Mouse (Mus musculus): ENCODE results near the gene Rock2.

Gene Rock2

GRCm38 (mm10) chr12:16866460-16866859 is 28.2 kb upstream of the Rock2 start:
- TF ChIP-seq GATA4 (IDR thresholded peaks at IDR 0.05; ENCODE audit: insufficient replicate concordance, low read length): no peak

- no peak for TF ChIP-seq GATA4 (IDR thresholded peaks at IDR 0.05; ENCODE audit: insufficient replicate concordance, low read length)
Measured at GRCm38 (mm10) chr12:16867306-16867705, 27.4 kb upstream of the Rock2 start.

GRCm38 (mm10) chr12:16868618-16869017 is 26.1 kb upstream of the Rock2 start:
- no peak for TF ChIP-seq GATA4 (IDR thresholded peaks at IDR 0.05; ENCODE audit: insufficient replicate concordance, low read length)

GRCm38 (mm10) chr12:16869091-16869778 is 25.5 kb upstream of the Rock2 start:
- TF ChIP-seq GATA4 (IDR thresholded peaks at IDR 0.05; ENCODE audit: insufficient replicate concordance, low read length): no peak

GRCm38 (mm10) chr12:16869870-16870404 is 24.8 kb upstream of the Rock2 start:
- TF ChIP-seq GATA4 (IDR thresholded peaks at IDR 0.05; ENCODE audit: insufficient replicate concordance, low read length): no peak

GRCm38 (mm10) chr12:16870405-16871068 is 24.2 kb upstream of the Rock2 start:
- no peak for TF ChIP-seq GATA4 (IDR thresholded peaks at IDR 0.05; ENCODE audit: insufficient replicate concordance, low read length)

- no peak for TF ChIP-seq GATA4 (IDR thresholded peaks at IDR 0.05; ENCODE audit: insufficient replicate concordance, low read length)
Measured at GRCm38 (mm10) chr12:16872006-16872405, 22.7 kb upstream of the Rock2 start.

- no peak for TF ChIP-seq GATA4 (IDR thresholded peaks at IDR 0.05; ENCODE audit: insufficient replicate concordance, low read length)
Measured at GRCm38 (mm10) chr12:16872926-16873464, 21.7 kb upstream of the Rock2 start.

- no peak for TF ChIP-seq GATA4 (IDR thresholded peaks at IDR 0.05; ENCODE audit: insufficient replicate concordance, low read length)
Measured at GRCm38 (mm10) chr12:16873549-16873948, 21.1 kb upstream of the Rock2 start.

GRCm38 (mm10) chr12:16874086-16874485 is 20.6 kb upstream of the Rock2 start:
- no peak for TF ChIP-seq GATA4 (IDR thresholded peaks at IDR 0.05; ENCODE audit: insufficient replicate concordance, low read length)

- no peak for TF ChIP-seq GATA4 (IDR thresholded peaks at IDR 0.05; ENCODE audit: insufficient replicate concordance, low read length)
Measured at GRCm38 (mm10) chr12:16875269-16875668, 19.4 kb upstream of the Rock2 start.

- no peak for TF ChIP-seq GATA4 (IDR thresholded peaks at IDR 0.05; ENCODE audit: insufficient replicate concordance, low read length)
Measured at GRCm38 (mm10) chr12:16875678-16876077, 19.0 kb upstream of the Rock2 start.

GRCm38 (mm10) chr12:16876667-16877066 is 18.0 kb upstream of the Rock2 start:
- no peak for TF ChIP-seq GATA4 (IDR thresholded peaks at IDR 0.05; ENCODE audit: insufficient replicate concordance, low read length)

GRCm38 (mm10) chr12:16877141-16877540 is 17.6 kb upstream of the Rock2 start:
- no peak for TF ChIP-seq GATA4 (IDR thresholded peaks at IDR 0.05; ENCODE audit: insufficient replicate concordance, low read length)

- peak; percentile 83; the same call in 1 of the 2 replicates for TF ChIP-seq GATA4 (IDR thresholded peaks at IDR 0.05; ENCODE audit: insufficient replicate concordance, low read length)
Measured at GRCm38 (mm10) chr12:16877679-16878078, 17.0 kb upstream of the Rock2 start.

GRCm38 (mm10) chr12:16879369-16879768 is 15.3 kb upstream of the Rock2 start:
- no peak for TF ChIP-seq GATA4 (IDR thresholded peaks at IDR 0.05; ENCODE audit: insufficient replicate concordance, low read length)

All from liver, adult (tissue).